Mouse (Mus musculus): Measurements from ENCODE around the gene Trpm3. TPM values are rescaled to one million over a fixed set of nuclear protein-coding genes. Genes with fewer than 3 reads are reported as not detected.

Gene Trpm3
- polyA plus RNA-seq, 1 experiment from 2014 or later = 3.2 TPM

DNA sequence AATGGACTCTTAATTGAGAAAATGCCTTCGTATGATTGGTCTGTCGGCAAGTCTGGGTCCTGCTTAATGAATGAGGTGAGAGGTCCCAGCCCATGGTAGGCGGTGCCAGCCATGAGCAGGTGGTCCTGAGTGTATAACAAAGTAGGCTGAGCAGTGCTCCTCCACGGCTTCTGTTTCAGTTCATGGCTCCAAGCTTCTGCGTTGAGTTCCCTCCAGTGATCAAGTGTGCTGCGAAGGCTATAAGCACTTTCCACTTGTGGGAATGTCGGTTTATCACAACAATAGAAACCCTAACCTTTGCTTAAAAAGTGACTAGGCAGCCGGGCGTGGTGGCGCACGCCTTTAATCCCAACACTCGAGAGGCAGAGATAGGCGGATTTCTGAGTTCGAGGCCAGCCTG, 898.7 kb downstream of the Trpm3 start:
- Histone ChIP-seq H3K27ac (ENCODE audit: low read length) (no peak overlapping the region), H3K27me3 (ENCODE audit: insufficient read depth, low read length) (no peaks in the 10 kb centered on the region), H3K9ac (replicated peaks; ENCODE audit: low read length) (no peak overlapping the region), H3K4me1 (ENCODE audit: insufficient read depth, low read length) (no peaks in the 10 kb centered on the region), H3K36me3 (ENCODE audit: insufficient read depth, low read length) (no peaks in the 10 kb centered on the region), H3K4me3 (ENCODE audit: low read length) (no peak overlapping the region), H3K9me3 (ENCODE audit: low read length) (no peaks in the 10 kb centered on the region), H3K4me2 (replicated peaks; ENCODE audit: low read depth, low read length) (no peak overlapping the region)
- ATAC-seq (ENCODE audit: low FRiP score, low TSS enrichment) = no peak
- 84% methylated on average over 14 of the region's 14 CpGs for WGBS

DNA sequence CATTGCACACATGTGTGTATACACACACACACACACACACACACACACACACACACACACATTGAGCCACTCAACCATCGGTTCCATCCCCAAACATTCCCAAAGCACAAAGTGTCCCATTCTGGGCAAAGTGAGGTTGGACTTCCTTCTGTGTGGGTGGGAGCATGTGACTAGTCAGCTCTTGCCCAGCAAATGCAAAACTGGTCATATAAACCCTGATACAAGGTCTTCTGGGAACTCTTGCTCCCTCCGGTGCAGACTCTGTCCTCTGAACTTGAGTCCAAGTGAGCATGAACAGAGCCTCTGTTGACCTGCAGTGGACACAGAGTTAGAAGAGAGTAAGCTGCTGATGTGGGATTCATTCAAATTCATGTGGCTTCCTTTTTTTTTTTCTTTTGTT, 899.5 kb downstream of the Trpm3 start:
- no peak overlapping the region for H3K27ac ChIP-seq (ENCODE audit: low read length)
- no peaks in the 10 kb centered on the region for H3K27me3 ChIP-seq (ENCODE audit: insufficient read depth, low read length)
- no peak overlapping the region for H3K4me2 ChIP-seq (replicated peaks; ENCODE audit: low read depth, low read length)
- WGBS = 90% methylated on average over 2 of the region's 2 CpGs
- no peaks in the 10 kb centered on the region for H3K36me3 ChIP-seq (ENCODE audit: insufficient read depth, low read length)
- no peaks in the 10 kb centered on the region for H3K9me3 ChIP-seq (ENCODE audit: low read length)
- no peak overlapping the region for H3K4me3 ChIP-seq (ENCODE audit: low read length)
- no peak; the same call in 1 of the 2 replicates for ATAC-seq (ENCODE audit: low FRiP score, low TSS enrichment)
- no peak overlapping the region for H3K9ac ChIP-seq (replicated peaks; ENCODE audit: low read length)
- no peaks in the 10 kb centered on the region for H3K4me1 ChIP-seq (ENCODE audit: insufficient read depth, low read length)

DNA sequence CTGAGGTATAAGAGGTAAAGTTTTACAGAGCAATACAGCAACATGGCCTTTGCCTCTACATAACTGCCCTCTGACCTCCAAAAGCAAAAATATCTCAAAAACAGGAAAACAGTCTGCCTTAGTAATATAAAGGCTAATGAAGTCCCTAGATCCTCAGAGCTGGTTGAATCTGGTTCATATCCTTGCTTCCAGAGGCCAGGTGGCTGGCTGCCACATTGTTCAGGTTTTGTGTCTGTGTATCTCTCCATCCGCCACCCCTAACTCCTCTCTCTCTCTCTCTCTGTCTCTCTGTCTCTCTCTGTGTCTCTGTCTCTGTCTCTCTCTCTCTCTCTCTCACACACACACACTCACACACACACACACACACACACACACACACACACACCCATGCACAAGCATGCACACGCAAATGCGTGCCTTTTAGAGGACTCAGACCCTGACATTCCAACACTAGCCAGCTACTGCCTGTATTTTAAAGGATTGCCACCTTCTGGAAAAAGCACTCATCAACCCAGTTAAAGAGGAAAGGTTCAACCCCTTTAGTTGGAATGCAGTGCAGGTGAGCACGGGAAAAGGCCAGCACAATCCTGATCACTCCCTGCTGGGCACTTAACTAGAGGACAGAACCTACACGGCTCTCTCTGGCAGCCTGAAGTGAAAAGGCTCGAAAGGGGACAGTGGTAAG, 902.8 kb downstream of the Trpm3 start:
- WGBS = 67% methylated on average over 6 of the region's 6 CpGs
- H3K9ac ChIP-seq (replicated peaks; ENCODE audit: low read length) = no peak overlapping the region
- no peak overlapping the region for H3K4me3 ChIP-seq (ENCODE audit: low read length)
- H3K4me1 ChIP-seq (ENCODE audit: insufficient read depth, low read length) = no peaks in the 10 kb centered on the region
- H3K27ac ChIP-seq (ENCODE audit: low read length) = no peak overlapping the region
- H3K27me3 ChIP-seq (ENCODE audit: insufficient read depth, low read length) = no peaks in the 10 kb centered on the region
- no peaks in the 10 kb centered on the region for H3K36me3 ChIP-seq (ENCODE audit: insufficient read depth, low read length)
- ATAC-seq (ENCODE audit: low FRiP score, low TSS enrichment) = no peak
- H3K4me2 ChIP-seq (replicated peaks; ENCODE audit: low read depth, low read length) = no peak overlapping the region
- H3K9me3 ChIP-seq (ENCODE audit: low read length) = no peaks in the 10 kb centered on the region

DNA sequence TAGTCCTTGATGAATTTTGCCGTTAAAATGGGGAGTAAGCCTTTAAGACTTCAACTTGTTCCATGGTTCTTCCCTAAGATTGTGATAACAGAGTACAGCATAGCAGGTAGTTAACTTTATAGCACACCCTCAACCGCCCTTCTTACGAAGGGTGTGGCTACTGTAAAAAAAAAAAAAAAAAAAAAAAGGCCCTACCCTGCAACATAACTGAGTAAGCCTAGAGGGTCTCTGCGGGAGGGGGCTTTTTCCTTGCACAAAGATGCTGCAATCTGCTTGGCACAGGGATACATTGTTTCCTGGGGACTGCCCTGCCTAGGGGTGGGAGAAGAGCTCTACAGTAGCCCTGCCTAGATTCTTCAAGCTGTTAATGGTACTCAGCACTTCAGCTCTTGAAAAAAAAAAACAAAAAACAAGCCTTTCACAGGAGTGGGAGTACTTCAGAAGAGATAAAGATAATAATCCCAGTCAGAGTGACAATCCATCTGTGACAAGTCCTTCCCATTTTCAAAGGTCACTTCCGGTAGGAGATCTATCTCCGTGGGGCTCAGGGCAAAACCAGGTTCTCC, 903.4 kb downstream of the Trpm3 start:
- H3K27ac ChIP-seq (ENCODE audit: low read length) = no peak overlapping the region
- ATAC-seq (ENCODE audit: low FRiP score, low TSS enrichment) = no peak
- no peak overlapping the region for H3K9ac ChIP-seq (replicated peaks; ENCODE audit: low read length)
- no peaks in the 10 kb centered on the region for H3K4me1 ChIP-seq (ENCODE audit: insufficient read depth, low read length)
- WGBS = 53% methylated on average over 6 of the region's 6 CpGs
- H3K27me3 ChIP-seq (ENCODE audit: insufficient read depth, low read length) = no peaks in the 10 kb centered on the region
- no peak overlapping the region for H3K4me3 ChIP-seq (ENCODE audit: low read length)
- H3K36me3 ChIP-seq (ENCODE audit: insufficient read depth, low read length) = no peaks in the 10 kb centered on the region
- no peaks in the 10 kb centered on the region for H3K9me3 ChIP-seq (ENCODE audit: low read length)
- no peak overlapping the region for H3K4me2 ChIP-seq (replicated peaks; ENCODE audit: low read depth, low read length)

DNA sequence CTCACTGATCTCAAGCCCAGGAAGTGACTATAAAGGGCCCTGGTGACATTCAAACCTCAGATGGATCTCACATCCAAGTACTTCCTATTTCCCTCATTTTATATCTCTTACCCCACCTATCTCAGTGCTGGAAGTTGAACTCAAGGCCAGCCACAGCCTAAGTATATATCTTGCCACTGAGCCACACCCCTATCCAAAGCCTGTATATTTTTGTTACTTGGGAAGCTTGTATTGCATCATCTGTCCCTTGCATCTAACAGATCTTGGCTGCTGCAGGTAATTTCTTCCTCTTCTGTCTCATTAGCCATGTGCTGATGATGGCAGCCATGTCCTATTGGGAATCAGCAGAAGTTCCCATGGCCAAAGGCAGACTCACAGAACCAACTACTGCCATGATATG, 904.9 kb downstream of the Trpm3 start:
- no peaks in the 10 kb centered on the region for H3K27me3 ChIP-seq (ENCODE audit: insufficient read depth, low read length)
- H3K4me3 ChIP-seq (ENCODE audit: low read length) = no peak overlapping the region
- ATAC-seq (ENCODE audit: low FRiP score, low TSS enrichment) = no peak
- no peak overlapping the region for H3K4me2 ChIP-seq (replicated peaks; ENCODE audit: low read depth, low read length)
- H3K4me1 ChIP-seq (ENCODE audit: insufficient read depth, low read length) = no peaks in the 10 kb centered on the region
- H3K9me3 ChIP-seq (ENCODE audit: low read length) = no peaks in the 10 kb centered on the region
- H3K36me3 ChIP-seq (ENCODE audit: insufficient read depth, low read length) = no peaks in the 10 kb centered on the region
- no peak overlapping the region for H3K27ac ChIP-seq (ENCODE audit: low read length)
- no peak overlapping the region for H3K9ac ChIP-seq (replicated peaks; ENCODE audit: low read length)

MicroRNAs encoded within 50 kb of the gene (microRNA counts, 519-probe panel; counts per million panel counts)
- microRNA mmu-miR-204 = 3,492 counts per million, percentile 80 among the panel's probes with 10 or more counts

Small RNAs within 50 kb of the gene (microRNA-seq; reads per million reads assigned to microRNA genes)
- gene Mir204 = 254 reads per million, percentile 67 among the genes with 10 or more reads in this experiment

Measured in kidney, embryonic 16.5 days (tissue).